Mouse (Mus musculus): ENCODE results near the gene Ddx17.

- TF ChIP-seq CTCF (IDR thresholded peaks at IDR 0.05; ENCODE audit: borderline replicate concordance, control insufficient read depth, extremely low read depth, insufficient read depth, low read length, poor library complexity) (no peak), POLR2A (IDR thresholded peaks at IDR 0.05; ENCODE audit: control insufficient read depth, extremely low read depth, insufficient read depth, low read length, poor library complexity) (no peak)
Measured at GRCm38 (mm10) chr15:79543968-79544367, 2.6 kb downstream of the Ddx17 start.

Measured in thymus, adult 2 months (tissue).